Mouse (Mus musculus) liver, postnatal 0 days (tissue): ENCODE measurements around the gene Matk.

ENCODE experiments used
- CTCF ChIP-seq: sonication (generic); IDR thresholded peaks from 2 replicates; pipeline ENCODE4 v1.5.1; 2016; ENCODE audit warnings: antibody characterized with exemption, low read depth
- EP300 ChIP-seq: IDR thresholded peaks from 2 replicates; pipeline ENCODE4 v1.6.1; 2016; ENCODE audit warnings: antibody characterized with exemption, low read depth, mild to moderate bottlenecking

DNA sequence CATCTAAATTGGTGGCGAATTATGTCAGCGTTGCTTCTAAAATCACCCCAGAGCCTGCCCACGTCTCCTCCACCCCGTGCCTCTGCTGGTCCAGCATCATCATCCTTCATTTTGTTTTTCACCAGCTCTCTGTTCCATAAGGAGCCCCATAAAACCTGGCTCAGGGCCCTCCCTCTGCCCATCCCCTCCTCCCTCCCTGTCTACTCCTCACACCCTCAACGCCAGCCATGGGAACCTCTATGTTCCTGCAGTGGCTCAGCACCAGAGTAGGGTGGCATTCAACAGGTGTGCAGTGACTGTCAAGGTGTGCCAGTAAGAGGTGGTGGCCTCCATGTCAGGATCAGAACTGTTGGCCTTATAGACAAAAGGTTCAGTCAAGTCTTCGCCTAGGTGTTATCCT, 42.5 kb downstream of the Matk start:
- TF ChIP-seq CTCF (no peak), EP300 (no peak)
